Mouse (Mus musculus) stomach, embryonic 14.5 days (tissue): ENCODE measurements around the gene H3f3a. TPM values are rescaled to one million over a fixed set of nuclear protein-coding genes. Genes with fewer than 3 reads are reported as not detected.

Source experiments
- ATAC-seq: fragments of 200-750 bp; cut with Nextera tagmentation; 2 replicates; pipeline ENCODE4 v1.8.0; 2017; ENCODE audit warnings: low read depth, moderate TSS enrichment; ENCODE audit not compliant: insufficient number of reproducible peaks, insufficient read depth, low FRiP score
- H3K27ac ChIP-seq: fragments of 300-500 bp; sonication (generic); 2 replicates; pipeline ENCODE4 v1.5.1; 2014; ENCODE audit warnings: mild to moderate bottlenecking, low read length, moderate library complexity, mixed read lengths
- H3K27me3 ChIP-seq: fragments of 300-500 bp; sonication (generic); 2 replicates; pipeline ENCODE4 v1.6.1; 2014; ENCODE audit warnings: low read length, control low read depth, mixed read lengths; ENCODE audit not compliant: control insufficient read depth, insufficient read depth
- H3K36me3 ChIP-seq: fragments of 300-500 bp; sonication (generic); 2 replicates; pipeline ENCODE4 v1.6.1; 2014; ENCODE audit warnings: mild to moderate bottlenecking, control low read depth, low read length, moderate library complexity, mixed read lengths; ENCODE audit not compliant: control insufficient read depth, insufficient read depth
- H3K4me1 ChIP-seq: fragments of 300-500 bp; sonication (generic); 2 replicates; pipeline ENCODE4 v1.6.1; 2014; ENCODE audit warnings: low read length, control low read depth, mixed read lengths; ENCODE audit not compliant: control insufficient read depth, insufficient read depth
- H3K4me2 ChIP-seq: fragments of 300-500 bp; sonication (generic); replicated peaks from 2 replicates; pipeline ENCODE4 v1.6.1; 2014; ENCODE audit warnings: low read depth, low read length, control low read depth
- H3K4me3 ChIP-seq: fragments of 300-500 bp; sonication (generic); 2 replicates; pipeline ENCODE4 v1.5.1; 2014; ENCODE audit warnings: low read depth, low read length, control low read depth
- H3K9ac ChIP-seq: fragments of 300-500 bp; sonication (generic); replicated peaks from 2 replicates; pipeline ENCODE4 v1.6.1; 2014; ENCODE audit warnings: low read depth, mild to moderate bottlenecking, control low read depth, low read length, moderate library complexity, mixed read lengths
- H3K9me3 ChIP-seq: fragments of 300-500 bp; sonication (generic); 2 replicates; pipeline ENCODE4 v1.6.1; 2016; ENCODE audit warnings: low read depth, low read length, control low read depth; ENCODE audit not compliant: control insufficient read depth
- WGBS: fragments of 180-500 bp; shearing (Covaris S2); extraction: QIAGEN DNeasy Blood & Tissue Kit; methylation state at CpG from one replicate; pipeline ENCODE4 v1.1.7; 2014; 5-methylcytosine and 5-hydroxymethylcytosine counted together
- polyA plus RNA-seq: library from polyadenylated mRNA; unstranded; fragments of >200 nt; fragmentation: Nextera tagmentation; extraction: Ambion mirVana; gene quantifications from 2 replicates; pipeline ENCODE4 v1.2.1, GENCODE M21; 2014

Gene H3f3a
- polyA plus RNA-seq, 1 experiment from 2014 or later = 2,483 TPM

- H3K27ac ChIP-seq = no peak overlapping the region
- 90% methylated on average over 5 of the region's 5 CpGs for WGBS
- no peaks in the 10 kb centered on the region for H3K4me1 ChIP-seq
- H3K4me2 ChIP-seq = no peak overlapping the region
- H3K36me3 ChIP-seq = peaks cover 31% of the 10 kb centered on the region
- no peak for ATAC-seq
- H3K9me3 ChIP-seq = no peaks in the 10 kb centered on the region; the same call in 1 of the 2 replicates
- no peak overlapping the region for H3K4me3 ChIP-seq
- no peaks in the 10 kb centered on the region for H3K27me3 ChIP-seq
- no peak overlapping the region for H3K9ac ChIP-seq
These were observed 14.5 kb downstream of the H3f3a start for GRCm38 (mm10) chr1:180799253-180799652.

GRCm38 (mm10) chr1:180798660-180799059, 15.1 kb downstream of the H3f3a start:
- H3K4me3 ChIP-seq = no peak overlapping the region
- H3K4me2 ChIP-seq = no peak overlapping the region
- no peak overlapping the region for H3K27ac ChIP-seq
- H3K4me1 ChIP-seq = peaks cover 3% of the 10 kb centered on the region; the same call in 1 of the 2 replicates
- H3K9me3 ChIP-seq = no peaks in the 10 kb centered on the region; the same call in 1 of the 2 replicates
- ATAC-seq = no peak
- 96% methylated on average over 5 of the region's 5 CpGs for WGBS
- no peak overlapping the region for H3K9ac ChIP-seq
- H3K36me3 ChIP-seq = peaks cover 25% of the 10 kb centered on the region
- no peaks in the 10 kb centered on the region for H3K27me3 ChIP-seq

- H3K4me3 ChIP-seq = peak overlapping the region; percentile 31
- WGBS = 3% methylated on average over 21 of the region's 21 CpGs
- H3K27me3 ChIP-seq = no peaks in the 10 kb centered on the region
- H3K4me1 ChIP-seq = peaks cover 4% of the 10 kb centered on the region; the same call in 1 of the 2 replicates
- H3K9ac ChIP-seq = no peak overlapping the region
- peak overlapping the region; percentile 78 for H3K4me2 ChIP-seq
- H3K36me3 ChIP-seq = no peaks in the 10 kb centered on the region
- no peaks in the 10 kb centered on the region; the same call in 1 of the 2 replicates for H3K9me3 ChIP-seq
- no peak overlapping the region for H3K27ac ChIP-seq
- ATAC-seq = peak; percentile 79
These were observed 19.6 kb downstream of the H3f3a start for GRCm38 (mm10) chr1:180794170-180794569.

- 8% methylated on average over 18 of the region's 18 CpGs for WGBS
- peak; percentile 65; the same call in 1 of the 2 replicates for ATAC-seq
- no peak overlapping the region for H3K9ac ChIP-seq
- peaks cover 4% of the 10 kb centered on the region; the same call in 1 of the 2 replicates for H3K4me1 ChIP-seq
- no peak overlapping the region for H3K27ac ChIP-seq
- no peaks in the 10 kb centered on the region for H3K27me3 ChIP-seq
- no peaks in the 10 kb centered on the region; the same call in 1 of the 2 replicates for H3K9me3 ChIP-seq
- peak overlapping the region; percentile 78 for H3K4me2 ChIP-seq
- H3K4me3 ChIP-seq = peak overlapping the region; percentile 31
- H3K36me3 ChIP-seq = no peaks in the 10 kb centered on the region
These were observed 20.2 kb downstream of the H3f3a start for GRCm38 (mm10) chr1:180793445-180794117.

DNA sequence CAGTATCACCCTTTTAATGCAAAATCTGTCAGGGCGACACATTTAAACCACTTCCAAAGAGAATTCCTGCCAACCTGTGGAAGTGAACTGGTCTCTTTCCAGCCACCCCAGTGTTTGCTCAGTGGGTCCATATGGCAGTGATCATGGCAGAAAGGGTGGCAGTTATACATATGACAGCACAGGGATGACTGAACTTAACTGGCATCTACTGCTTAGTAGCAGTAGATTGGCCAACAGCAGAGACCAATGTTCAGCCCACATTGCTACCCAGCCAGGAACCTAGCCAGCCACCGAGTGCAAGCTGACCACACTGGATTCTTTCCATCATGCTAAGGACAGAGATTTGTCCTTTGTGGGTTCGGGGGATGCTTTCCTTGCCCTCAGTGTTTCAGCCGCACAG, 20.9 kb downstream of the H3f3a start:
- H3K4me1 ChIP-seq = peaks cover 4% of the 10 kb centered on the region; the same call in 1 of the 2 replicates
- 89% methylated on average over 4 of the region's 4 CpGs for WGBS
- no peak overlapping the region for H3K4me2 ChIP-seq
- H3K27me3 ChIP-seq = no peaks in the 10 kb centered on the region
- no peak overlapping the region for H3K4me3 ChIP-seq
- H3K36me3 ChIP-seq = no peaks in the 10 kb centered on the region
- no peak overlapping the region for H3K9ac ChIP-seq
- no peak for ATAC-seq
- no peaks in the 10 kb centered on the region; the same call in 1 of the 2 replicates for H3K9me3 ChIP-seq
- H3K27ac ChIP-seq = no peak overlapping the region

DNA sequence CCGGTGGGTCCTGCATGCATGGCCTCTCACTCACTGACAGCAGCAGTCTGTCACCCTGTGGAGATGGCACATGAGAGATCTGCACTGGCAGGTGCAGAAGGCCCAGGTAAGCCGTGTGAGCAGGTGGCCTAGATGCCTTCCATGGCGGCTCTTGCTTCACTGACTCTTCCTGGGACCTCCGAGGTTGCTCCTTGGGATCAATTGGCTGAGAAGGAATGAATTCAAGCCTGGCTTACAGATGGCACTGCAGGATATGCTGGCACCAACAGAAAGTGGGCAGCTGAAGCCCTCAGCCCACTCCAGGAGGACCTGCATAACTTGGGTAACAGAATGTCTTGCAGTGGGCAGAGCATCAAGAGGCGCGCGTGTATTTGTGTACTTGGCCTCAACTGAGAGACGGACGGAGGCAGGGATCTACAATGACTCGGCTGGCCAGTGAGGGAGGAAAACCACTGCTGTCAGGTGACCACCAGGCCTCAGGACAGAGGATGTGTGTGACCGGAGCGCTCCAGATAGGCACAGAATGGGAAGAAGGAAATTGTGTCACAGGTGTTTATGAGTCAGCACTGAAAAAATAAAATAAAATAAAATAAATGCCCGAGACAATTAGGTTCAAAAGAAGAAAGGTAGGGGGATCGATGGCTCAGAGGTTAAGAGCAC, 21.8 kb downstream of the H3f3a start:
- H3K4me2 ChIP-seq = no peak overlapping the region
- H3K9ac ChIP-seq = no peak overlapping the region
- no peak for ATAC-seq
- H3K27me3 ChIP-seq = no peaks in the 10 kb centered on the region
- no peak overlapping the region for H3K4me3 ChIP-seq
- H3K27ac ChIP-seq = no peak overlapping the region
- no peaks in the 10 kb centered on the region; the same call in 1 of the 2 replicates for H3K9me3 ChIP-seq
- peaks cover 4% of the 10 kb centered on the region; the same call in 1 of the 2 replicates for H3K4me1 ChIP-seq
- no peaks in the 10 kb centered on the region for H3K36me3 ChIP-seq
- 82% methylated on average over 14 of the region's 14 CpGs for WGBS

GRCm38 (mm10) chr1:180783580-180783928, 30.2 kb downstream of the H3f3a start:
- whole genome bisulfite sequencing = 29% methylated on average over 3 of the region's 3 CpGs
- H3K9me3 ChIP-seq = no peaks in the 10 kb centered on the region
- no peaks in the 10 kb centered on the region for H3K36me3 ChIP-seq
- H3K9ac ChIP-seq = no peak overlapping the region
- no peak overlapping the region for H3K27ac ChIP-seq
- no peaks in the 10 kb centered on the region for H3K27me3 ChIP-seq
- no peak for ATAC-seq
- no peak overlapping the region for H3K4me2 ChIP-seq
- H3K4me1 ChIP-seq = no peaks in the 10 kb centered on the region
- no peak overlapping the region for H3K4me3 ChIP-seq

DNA sequence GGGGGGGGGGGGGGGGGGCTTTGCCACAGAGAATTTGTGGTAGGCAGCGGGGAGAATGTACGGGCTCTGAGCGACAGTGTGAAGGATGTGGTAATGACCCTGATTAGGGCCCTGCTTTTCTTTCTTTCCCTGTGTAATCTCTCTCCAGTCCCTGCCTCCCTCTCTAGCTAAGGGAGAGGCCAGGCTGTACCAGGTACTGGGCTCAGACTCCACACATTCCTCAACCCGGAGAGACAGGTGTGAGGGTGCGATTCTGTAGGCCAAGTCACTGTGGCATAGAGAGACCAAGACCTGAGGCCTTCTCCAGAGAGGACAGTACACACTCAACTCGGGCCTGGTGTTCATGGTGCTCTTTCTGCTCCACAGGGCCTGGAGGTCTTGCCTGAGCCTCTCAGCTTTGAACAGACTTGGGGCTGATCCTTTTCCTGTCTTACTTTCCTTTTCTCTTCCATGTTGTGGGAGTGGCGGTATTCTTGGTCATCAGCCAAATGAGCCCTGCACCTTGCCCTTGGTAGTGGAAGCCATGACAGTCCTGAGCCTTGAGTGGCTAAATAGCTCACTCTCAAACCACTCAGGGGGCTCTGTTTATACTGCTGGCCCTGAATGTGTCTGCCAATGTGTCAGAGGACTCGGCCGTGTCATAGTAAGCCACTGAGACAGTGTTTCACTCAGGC, 30.7 kb downstream of the H3f3a start:
- Histone ChIP-seq H3K9me3 (no peaks in the 10 kb centered on the region), H3K9ac (no peak overlapping the region), H3K36me3 (no peaks in the 10 kb centered on the region), H3K4me2 (no peak overlapping the region), H3K4me1 (no peaks in the 10 kb centered on the region), H3K4me3 (no peak overlapping the region), H3K27ac (no peak overlapping the region), H3K27me3 (no peaks in the 10 kb centered on the region)
- no peak for ATAC-seq
- 47% methylated on average over 9 of the region's 9 CpGs for WGBS
